22 mouse cellular contexts compared by ENCODE assay signal in the genomic region with DNA sequence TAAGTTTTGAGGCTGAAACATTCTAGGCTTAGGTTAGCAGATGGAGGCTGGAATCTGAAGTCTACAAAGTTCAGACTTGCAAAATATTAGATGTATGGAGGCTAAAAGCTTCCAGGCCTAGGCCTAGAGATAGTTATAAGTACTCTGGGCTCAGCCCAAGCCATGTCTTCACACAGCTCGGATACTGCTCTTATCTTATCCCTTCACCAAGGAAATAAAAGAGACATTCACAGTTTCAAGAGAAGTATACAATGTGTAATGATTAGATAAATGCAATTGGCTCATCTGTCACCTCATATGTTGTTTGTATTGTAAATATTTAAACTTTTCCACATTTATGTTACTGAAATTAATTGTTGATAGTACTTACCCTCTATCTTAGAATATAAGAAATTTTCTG.
"Had no signal": no experiment of that assay in that cellular context is flagged by ENCODE, and none has a peak within 500 bp of the region (broad histone marks: within the 10 kb centered on the region; RNA-seq: fewer than 3 reads in every experiment).

No protein-coding gene starts in this region.

- H3K4me1 ChIP-seq: liver, embryonic 15.5 days; lung, embryonic 15.5 days; megakaryocyte, embryonic 14.5 days; midbrain, embryonic 10.5 days; midbrain, embryonic 12.5 days; neural tube, embryonic 13.5 days; neural tube, embryonic 15.5 days had no signal

- H3K4me3 ChIP-seq: liver, embryonic 15.5 days; lung, embryonic 15.5 days; megakaryocyte, embryonic 14.5 days; midbrain, embryonic 10.5 days; midbrain, embryonic 12.5 days; myocyte; neural tube, embryonic 13.5 days; neural tube, embryonic 15.5 days had no signal

- H3K4me2 ChIP-seq: liver, embryonic 15.5 days; lung, embryonic 15.5 days; midbrain, embryonic 12.5 days; neural tube, embryonic 13.5 days; neural tube, embryonic 15.5 days had no signal

- H3K36me3 ChIP-seq: liver, embryonic 15.5 days; lung, embryonic 15.5 days; midbrain, embryonic 10.5 days; midbrain, embryonic 12.5 days; neural tube, embryonic 13.5 days; neural tube, embryonic 15.5 days had no signal

- ATAC-seq: lung, postnatal 0 days; midbrain, embryonic 16.5 days had no signal

- H3K9me3 ChIP-seq: liver, embryonic 15.5 days; lung, embryonic 15.5 days; megakaryocyte, embryonic 14.5 days; midbrain, embryonic 10.5 days; midbrain, embryonic 12.5 days; neural tube, embryonic 13.5 days; neural tube, embryonic 15.5 days had no signal

- DNase-seq: lung, adult 18-20 months; lung, postnatal 14 days; lung, postnatal 4 days; midbrain, embryonic 14.5 days; retina, postnatal 1 day; right cerebral cortex, adult 18-20 months; right cerebral cortex, postnatal 25 days; right cerebral cortex, postnatal 4 days; spleen, adult 18-20 months; thymus, adult 18-20 months; thymus, postnatal 14 days; thymus, postnatal 36 days had no signal

- H3K27ac ChIP-seq: liver, embryonic 15.5 days; lung, embryonic 15.5 days; midbrain, embryonic 10.5 days; midbrain, embryonic 12.5 days; neural tube, embryonic 13.5 days; neural tube, embryonic 15.5 days had no signal

- H3K9ac ChIP-seq: liver, embryonic 15.5 days; lung, embryonic 15.5 days; midbrain, embryonic 12.5 days; neural tube, embryonic 13.5 days; neural tube, embryonic 15.5 days had no signal

- H3K27me3 ChIP-seq: liver, embryonic 15.5 days; lung, embryonic 15.5 days; megakaryocyte, embryonic 14.5 days; midbrain, embryonic 12.5 days; neural tube, embryonic 13.5 days; neural tube, embryonic 15.5 days had no signal
